Mouse (Mus musculus): ENCODE measurements at regions not wholly inside any gene's neighbourhood (a gene's known extent, or its start where the extent isn't known, plus 50 kb on each side); places are given as distances from the start of the nearest gene placed in this dataset.

DNA sequence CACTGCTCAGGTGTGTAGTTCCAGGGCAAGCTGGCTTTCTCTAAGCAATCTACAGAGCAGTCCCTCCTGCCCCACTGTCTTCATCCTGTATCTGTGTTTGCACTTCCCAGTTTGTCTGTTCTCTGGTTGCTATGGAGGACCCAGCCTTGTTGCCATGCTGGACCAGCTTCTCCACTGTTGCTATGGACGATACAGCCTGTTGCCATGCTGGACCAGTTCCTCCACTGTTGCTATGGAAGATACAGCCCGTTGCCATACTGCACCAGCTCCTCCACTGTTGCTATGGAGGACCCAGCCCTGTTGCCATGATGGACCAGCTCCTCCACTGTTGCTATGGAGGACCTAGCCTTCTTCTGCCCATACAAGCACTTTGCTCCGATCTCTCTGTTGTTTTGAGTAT, 88.8 kb upstream of the Six2 start:
- TF ChIP-seq CTCF (IDR thresholded peaks at IDR 0.05; ENCODE audit: low read depth, low read length): no peak
- TF ChIP-seq POLR2A (IDR thresholded peaks at IDR 0.05; ENCODE audit: borderline replicate concordance, low read depth, low read length): no peak
